In the genomic region with DNA sequence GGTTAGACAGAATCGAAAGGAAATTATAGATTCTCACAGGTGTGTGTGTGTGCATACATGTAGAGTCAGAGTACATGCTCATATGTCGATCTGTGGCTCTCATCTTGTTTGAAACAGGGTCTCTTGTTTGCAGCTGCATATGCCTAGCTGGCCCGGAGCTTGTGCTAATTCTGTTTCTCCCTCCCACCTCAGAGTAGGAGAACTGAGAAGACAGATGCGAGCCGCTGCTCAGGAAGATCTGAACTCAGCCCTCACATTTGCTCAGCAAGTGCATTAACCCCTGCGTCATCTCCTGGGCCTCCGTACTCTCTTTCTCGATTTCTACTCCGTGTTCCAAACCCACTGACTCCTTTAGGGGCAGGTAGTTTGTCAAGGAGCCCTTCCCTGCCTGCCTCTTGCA, we compare ENCODE assay signal across 15 mouse cellular contexts.
"Had no signal": no experiment of that assay in that cellular context is flagged by ENCODE, and none has a peak within 500 bp of the region (broad histone marks: within the 10 kb centered on the region; RNA-seq: fewer than 3 reads in every experiment).

No protein-coding gene starts in this region.

- H3K36me3 ChIP-seq: liver, embryonic 13.5 days; midbrain, embryonic 12.5 days; midbrain, embryonic 15.5 days; stomach, embryonic 15.5 days had no signal

- H3K27ac ChIP-seq: liver, embryonic 13.5 days; macrophage; midbrain, embryonic 12.5 days; midbrain, embryonic 15.5 days; stomach, embryonic 15.5 days had no signal

- H3K9me3 ChIP-seq: liver, embryonic 13.5 days; midbrain, embryonic 12.5 days; midbrain, embryonic 15.5 days; stomach, embryonic 15.5 days had no signal

- H3K27me3 ChIP-seq: liver, embryonic 13.5 days; midbrain, embryonic 12.5 days; midbrain, embryonic 15.5 days; stomach, embryonic 15.5 days had no signal

- H3K4me3 ChIP-seq: liver, embryonic 13.5 days; midbrain, embryonic 12.5 days; midbrain, embryonic 15.5 days; stomach, embryonic 15.5 days had no signal

- H3K4me2 ChIP-seq: liver, embryonic 13.5 days; lung, embryonic 14.5 days; midbrain, embryonic 12.5 days; midbrain, embryonic 15.5 days; stomach, embryonic 15.5 days had no signal

- H3K4me1 ChIP-seq: liver, embryonic 13.5 days; midbrain, embryonic 12.5 days; midbrain, embryonic 15.5 days; stomach, embryonic 15.5 days had no signal

- DNase-seq: kidney, adult 18-20 months; kidney, adult 9 months; kidney, postnatal 14 days; kidney, postnatal 4 days; liver, embryonic 13.5 days; right cerebral cortex, postnatal 14 days; spleen, adult 18-20 months; thymus, postnatal 25 days had no signal

- ATAC-seq: intestine, embryonic 16.5 days; lung, postnatal 0 days; midbrain, embryonic 15.5 days had no signal

- H3K9ac ChIP-seq: liver, embryonic 13.5 days; lung, embryonic 14.5 days; midbrain, embryonic 12.5 days; midbrain, embryonic 15.5 days; stomach, embryonic 15.5 days had no signal
